Mouse (Mus musculus) megakaryocyte, adult 5-6 weeks (primary cell): ENCODE measurements around the gene Ufm1. TPM values are rescaled to one million over a fixed set of nuclear protein-coding genes. Genes with fewer than 3 reads are reported as not detected.

Experiments
- ATAC-seq: 2 replicates; pipeline ENCODE4 v1.8.0; 2016; ENCODE audit warnings: mild to moderate bottlenecking, inconsistent platforms; ENCODE audit not compliant: poor library complexity, severe bottlenecking
- total RNA-seq, 2 experiments: library from RNA; stranded (forward) in 1 of 2; stranded (reverse) in 1 of 2; fragments of 153-499, 151-499 nt in 1 of 2; fragments of 221-1000, 200-1000 nt in 1 of 2; gene quantifications; 2 replicates each; pipeline versions ENCODE4 v1.2.3 to v1.2.4; 2015 to 2017

Ufm1 gene
- total RNA-seq (2015), result 54.1 and 74.0 TPM in 2 replicates
- 50.6 and 70.5 TPM in 2 replicates for total RNA-seq (2017)

DNA sequence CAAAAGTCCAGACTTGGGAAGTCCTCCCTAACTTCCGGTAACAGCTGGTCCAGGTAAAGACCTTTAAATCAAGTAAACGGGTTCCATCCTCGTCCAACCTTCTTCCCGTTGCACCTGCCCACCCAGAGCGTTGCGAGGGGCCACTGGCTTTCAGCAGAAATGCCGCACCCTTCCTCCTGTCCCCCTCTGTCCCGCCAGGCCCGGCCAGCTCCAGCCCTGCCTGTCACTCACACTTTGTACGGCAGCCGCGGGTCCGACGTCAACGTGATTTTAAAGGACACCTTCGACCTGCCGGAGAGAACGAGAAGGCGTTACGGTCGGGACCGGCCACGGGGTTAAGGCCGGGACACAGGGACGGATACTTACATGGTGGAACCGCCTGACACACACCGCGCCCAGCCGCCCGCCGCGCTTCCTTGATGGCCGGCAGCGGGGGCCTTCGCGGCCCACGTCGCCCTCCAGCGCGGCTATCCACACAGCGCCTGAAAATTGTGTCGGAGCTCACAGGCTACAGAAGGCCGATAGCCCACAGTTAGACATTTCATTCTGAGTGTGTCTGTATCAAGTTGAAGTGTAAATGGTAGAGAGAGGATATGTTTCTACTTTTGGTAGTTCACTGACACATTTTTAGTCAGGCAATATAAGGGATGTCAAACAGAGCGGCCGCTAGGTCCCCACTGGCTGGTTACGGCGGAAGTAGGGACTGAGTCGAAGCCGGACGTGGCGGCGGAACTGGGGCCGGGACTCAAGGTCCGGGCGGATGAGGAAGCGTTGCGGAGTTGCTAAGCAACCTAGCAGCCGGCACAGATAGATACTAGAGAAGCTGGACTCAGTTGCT is at the start of gene Ufm1:
Gene Ufm1 (minus strand): TSS at position 448 of the 838 bp plus-strand sequence.
- ATAC-seq, result peak; percentile 99

- ATAC-seq, result no peak
Measured at GRCm38 (mm10) chr3:53890619-53891540, 27.2 kb upstream of the Ufm1 start.

DNA sequence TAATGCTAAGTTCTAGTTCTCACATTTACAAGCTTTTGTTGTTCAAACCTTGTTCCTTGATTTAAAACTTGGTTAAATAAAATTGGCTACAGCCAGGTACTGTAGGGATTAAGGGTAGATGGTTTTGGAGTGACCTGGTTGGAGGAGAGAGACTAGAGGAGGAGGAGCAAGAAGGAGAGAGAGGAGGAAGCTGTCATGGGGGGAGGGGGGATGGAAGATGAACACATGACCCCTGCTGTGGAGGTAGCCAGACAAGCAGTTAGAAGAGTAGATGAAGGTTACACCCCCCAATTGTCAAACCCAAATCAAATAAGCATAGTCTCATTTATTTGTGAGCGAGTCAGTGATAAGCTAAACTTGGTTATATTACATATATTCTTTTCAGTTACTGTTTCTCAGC is 8.0 kb upstream of the Ufm1 start:
- no peak for ATAC-seq

GRCm38 (mm10) chr3:53870482-53870881 is 6.9 kb upstream of the Ufm1 start:
- no peak for ATAC-seq

GRCm38 (mm10) chr3:53869263-53869662 is 5.6 kb upstream of the Ufm1 start:
- no peak for ATAC-seq

GRCm38 (mm10) chr3:53868212-53868611 is 4.6 kb upstream of the Ufm1 start:
- ATAC-seq, result no peak

GRCm38 (mm10) chr3:53854831-53855230 is 8.8 kb downstream of the Ufm1 start:
- ATAC-seq, result no peak

DNA sequence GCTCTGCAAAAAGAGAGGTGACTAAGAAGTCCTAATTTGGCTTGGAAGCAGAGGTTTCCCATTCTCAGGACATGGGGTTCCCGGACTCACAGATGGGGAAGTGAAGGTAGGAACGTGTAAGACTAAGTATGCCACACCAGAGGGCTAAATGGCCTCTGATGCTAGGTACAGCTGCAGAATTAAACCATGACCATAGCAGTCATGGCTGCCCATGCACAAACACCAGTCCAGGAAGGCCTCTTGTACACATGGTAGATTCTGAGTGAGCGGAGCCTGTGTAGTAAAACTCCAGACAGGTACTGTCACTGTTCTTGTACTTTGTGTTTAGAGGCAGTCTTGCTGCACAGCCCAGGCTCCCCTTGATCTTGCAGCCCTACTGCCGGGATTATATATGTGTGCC is 9.4 kb downstream of the Ufm1 start:
- ATAC-seq, result no peak

GRCm38 (mm10) chr3:53848262-53848661 is 15.4 kb downstream of the Ufm1 start:
- no peak for ATAC-seq

DNA sequence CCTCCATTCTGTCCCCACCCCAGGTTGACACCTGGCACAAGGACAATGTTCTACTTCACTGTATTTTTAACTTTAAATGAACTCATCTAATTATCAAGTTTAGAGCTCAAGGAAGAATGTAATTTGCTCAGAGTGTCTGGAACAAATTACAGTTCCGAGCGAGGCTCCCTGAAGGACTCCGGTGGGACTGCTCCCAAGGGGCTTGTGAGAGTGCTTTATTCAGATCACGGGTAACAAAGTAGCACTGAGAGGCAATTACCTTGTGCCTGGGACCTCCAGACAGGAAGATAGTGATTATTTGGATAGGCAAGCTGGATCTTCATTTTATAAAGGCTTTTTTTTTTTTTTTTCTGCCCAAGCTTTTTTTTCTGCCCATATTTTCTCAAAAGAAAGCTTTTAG is 15.9 kb downstream of the Ufm1 start:
- no peak for ATAC-seq

DNA sequence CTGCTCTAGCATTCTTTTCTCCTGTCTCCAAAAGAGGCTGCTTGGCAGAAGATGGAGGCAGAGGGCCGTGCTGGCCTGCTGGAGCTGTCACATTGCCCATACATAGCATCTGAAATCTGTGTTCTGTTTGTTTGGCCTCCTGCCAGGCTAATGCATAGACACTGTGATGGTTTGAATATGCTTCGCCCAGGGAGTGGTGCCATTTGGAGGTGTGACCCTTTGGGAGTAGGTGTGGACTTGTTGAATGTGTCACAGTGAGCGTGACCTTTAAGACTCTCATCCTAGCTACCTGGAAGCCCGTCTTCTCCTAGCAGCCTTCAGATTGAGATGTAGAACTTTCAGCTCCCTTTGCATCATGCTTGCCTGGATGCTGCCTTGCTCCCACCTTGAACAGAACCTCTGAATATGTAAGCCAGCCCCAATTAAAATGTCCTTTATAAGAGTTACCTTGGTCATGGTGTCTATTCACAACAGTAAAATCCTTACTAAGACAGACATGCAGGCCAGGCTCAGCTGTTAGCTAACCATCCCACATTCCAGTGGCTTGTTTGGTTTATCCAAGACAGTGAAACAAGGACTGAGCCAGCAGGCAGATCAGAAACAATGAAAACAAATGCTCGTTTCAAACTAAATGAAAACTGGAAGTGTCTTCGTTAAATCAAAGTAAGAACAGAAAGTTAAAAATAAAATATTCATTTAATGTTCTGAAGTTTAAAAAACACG is 17.3 kb downstream of the Ufm1 start:
- ATAC-seq, result no peak

DNA sequence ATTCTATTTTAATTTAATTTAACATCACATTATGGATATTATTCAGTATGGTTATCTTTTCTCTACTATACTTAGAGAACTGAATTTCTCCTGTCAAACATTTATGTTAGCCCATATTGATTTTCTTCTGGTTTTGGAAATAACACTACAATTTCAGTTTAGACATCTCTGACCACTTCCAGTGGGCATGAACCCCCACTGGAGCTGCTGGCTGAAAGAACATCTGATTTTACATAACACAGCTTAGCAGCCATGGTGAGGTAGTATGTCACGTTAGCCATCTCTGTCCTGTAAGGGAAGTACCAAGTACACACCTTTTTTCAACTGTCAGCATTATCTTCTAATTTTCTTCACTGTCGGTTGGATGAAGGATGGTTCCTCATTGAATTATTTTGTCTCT is 18.8 kb downstream of the Ufm1 start, which contains the start of gene Gm10985:
Gene Gm10985 (plus strand): TSS at position 301 of the 400 bp plus-strand sequence.
- no peak for ATAC-seq

DNA sequence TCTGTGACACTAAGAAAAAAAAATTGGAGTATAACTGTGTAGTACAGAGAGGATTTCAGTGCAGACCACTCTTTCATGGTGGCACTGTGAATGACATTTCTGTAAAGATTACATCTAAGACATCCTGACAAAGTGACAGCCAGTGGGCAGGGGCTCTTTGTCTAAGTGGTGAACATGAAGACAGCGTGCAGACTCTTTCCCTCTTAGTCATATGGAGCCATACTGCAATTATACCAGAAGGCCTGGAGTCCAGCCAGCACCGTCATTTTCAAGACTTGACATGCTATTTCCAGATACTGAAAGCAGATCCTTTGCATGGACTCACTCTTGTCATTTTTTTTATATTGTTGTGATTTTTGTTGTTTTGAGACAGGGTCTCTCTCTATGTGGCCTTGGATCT is 29.4 kb downstream of the Ufm1 start:
- ATAC-seq, result no peak

DNA sequence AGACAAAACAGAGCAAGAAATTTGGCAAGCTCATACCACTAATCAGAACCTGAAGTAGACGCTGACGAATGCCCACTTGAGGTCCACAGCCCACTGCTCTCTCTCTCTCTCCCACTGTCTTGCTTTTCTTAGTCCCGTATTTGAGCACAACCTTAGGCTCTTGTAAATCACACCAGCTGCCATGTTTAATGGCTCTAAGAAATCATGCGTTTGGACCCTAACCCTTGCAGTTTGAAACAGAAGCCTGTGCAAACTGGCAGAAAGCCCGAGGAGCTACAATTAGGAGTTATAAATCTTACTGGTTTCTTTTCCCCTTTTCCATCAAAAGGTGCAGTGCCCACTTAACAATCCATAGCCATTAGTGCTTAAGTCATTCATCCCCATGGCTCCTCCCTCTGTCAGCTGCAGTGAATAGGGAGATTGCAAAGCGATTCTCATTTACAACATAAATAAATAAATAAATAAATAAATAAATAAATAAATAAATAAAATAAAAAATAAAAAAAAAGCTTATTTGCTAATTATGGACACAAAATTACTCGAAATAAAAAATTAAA is 50.1 kb downstream of the Ufm1 start:
- no peak for ATAC-seq

Other genes starting within 250 kb of the Ufm1 start
- not detected in 2 replicates for gene Frem2, start 206.5 kb downstream of the Ufm1 start, total RNA-seq (2015)
- gene Frem2, start 206.5 kb downstream of the Ufm1 start, total RNA-seq (2017), result under 0.01 TPM in 1 of 2 replicates, not detected in the other
- not detected in 2 replicates for gene Gm10985, start 18.7 kb downstream of the Ufm1 start, total RNA-seq (2015)
- not detected in 2 replicates for gene Gm10985, start 18.7 kb downstream of the Ufm1 start, total RNA-seq (2017)